Mouse (Mus musculus) ES-Bruce4 (cell line): Measurements from ENCODE around the gene Pcolce2. TPM values are rescaled to one million over a fixed set of nuclear protein-coding genes. Genes with fewer than 3 reads are reported as not detected.

Experiments used
- H3K27ac ChIP-seq: 2 replicates; pipeline ENCODE4 v1.5.1; 2012; ENCODE audit warnings: low read length, inconsistent platforms; ENCODE audit not compliant: insufficient read depth
- H3K27me3 ChIP-seq: 2 replicates; pipeline ENCODE4 v1.6.1; 2012; ENCODE audit warnings: mild to moderate bottlenecking, low read length, inconsistent platforms; ENCODE audit not compliant: control insufficient read depth, poor library complexity, insufficient read depth, severe bottlenecking
- H3K36me3 ChIP-seq: 2 replicates; pipeline ENCODE4 v1.6.1; 2012; ENCODE audit warnings: inconsistent platforms, mild to moderate bottlenecking, low read length, moderate library complexity; ENCODE audit not compliant: control insufficient read depth, poor library complexity, insufficient read depth, severe bottlenecking
- H3K4me1 ChIP-seq: one replicate; pipeline ENCODE4 v1.8.1; 2011; ENCODE audit warnings: low read length; ENCODE audit not compliant: control insufficient read depth, insufficient read depth
- H3K4me3 ChIP-seq: 2 replicates; pipeline ENCODE4 v1.5.1; 2011; ENCODE audit warnings: low read depth, mild to moderate bottlenecking, low read length
- H3K9ac ChIP-seq: 2 replicates; pipeline ENCODE4 v1.6.1; 2012; ENCODE audit warnings: low read depth, mild to moderate bottlenecking, inconsistent platforms; ENCODE audit not compliant: poor library complexity, severe bottlenecking
- H3K9me3 ChIP-seq: replicated peaks from 2 replicates; pipeline ENCODE4 v1.6.1; 2012; ENCODE audit warnings: mild to moderate bottlenecking, low read length, inconsistent platforms; ENCODE audit not compliant: control insufficient read depth, poor library complexity, insufficient read depth, severe bottlenecking
- CTCF ChIP-seq: IDR thresholded peaks from one replicate; pipeline ENCODE4 v1.8.1; 2011; ENCODE audit warnings: low read depth, low read length
- EP300 ChIP-seq: IDR thresholded peaks from 2 replicates; pipeline ENCODE4 v1.6.1; 2011; ENCODE audit warnings: low read depth, low read length; ENCODE audit not compliant: insufficient read depth
- POLR2A ChIP-seq: IDR thresholded peaks from one replicate; pipeline ENCODE4 v1.8.1; 2011; ENCODE audit warnings: low read length; ENCODE audit not compliant: insufficient read depth
- polyA plus RNA-seq: library from polyadenylated mRNA; stranded (reverse); fragments of >200 nt; gene quantifications from 2 replicates; pipeline ENCODE4 v1.2.4, GENCODE M21; 2011; ENCODE audit warnings: low read depth; ENCODE audit not compliant: missing spikeins, insufficient read depth, insufficient read length

The Pcolce2 gene
- polyA plus RNA-seq, 1 experiment = 9.8 TPM

DNA sequence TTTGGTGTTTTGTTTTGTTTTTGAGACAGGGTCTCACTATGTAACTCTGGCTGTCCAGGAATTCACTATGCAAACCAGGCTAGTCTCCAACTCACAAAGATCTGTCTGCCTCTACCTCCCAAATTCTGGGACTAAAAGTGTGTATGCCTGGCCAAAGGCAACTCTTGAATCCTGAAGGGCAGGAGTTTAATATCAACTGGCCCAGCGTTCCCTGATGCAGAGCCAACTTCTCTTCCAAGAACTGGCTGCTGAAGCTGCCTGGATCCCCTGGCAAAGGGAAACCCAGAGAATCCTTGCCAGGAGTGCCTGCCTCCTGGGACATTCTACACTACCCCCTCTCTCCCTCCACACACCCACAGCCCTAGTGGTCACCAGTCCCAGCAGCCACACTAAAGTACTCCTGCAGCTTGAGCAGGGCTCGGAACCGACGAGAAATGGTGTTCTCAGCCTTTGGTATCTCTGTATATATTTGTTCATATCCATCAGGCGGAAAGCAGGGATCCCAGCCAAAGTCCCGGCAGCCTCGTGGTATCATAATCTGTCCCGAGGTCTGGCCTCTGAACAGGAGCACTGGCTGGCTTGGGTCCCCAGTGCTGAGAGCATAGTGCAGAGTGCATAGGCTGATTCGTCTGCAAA lies 37.8 kb downstream of the Pcolce2 start:
- Histone ChIP-seq H3K27ac (no peak overlapping the region), H3K9ac (no peak overlapping the region), H3K27me3 (no peaks in the 10 kb centered on the region), H3K36me3 (0 out of 2 replicates have a peak, but pooled peaks cover 2% of the 10 kb centered on the region), H3K4me1 (no peaks in the 10 kb centered on the region), H3K9me3 (0 out of 2 replicates have a peak, but pooled peaks cover 5% of the 10 kb centered on the region), H3K4me3 (no peak overlapping the region)
- TF ChIP-seq EP300 = no peak
- TF ChIP-seq CTCF = no peak
- TF ChIP-seq POLR2A = no peak

DNA sequence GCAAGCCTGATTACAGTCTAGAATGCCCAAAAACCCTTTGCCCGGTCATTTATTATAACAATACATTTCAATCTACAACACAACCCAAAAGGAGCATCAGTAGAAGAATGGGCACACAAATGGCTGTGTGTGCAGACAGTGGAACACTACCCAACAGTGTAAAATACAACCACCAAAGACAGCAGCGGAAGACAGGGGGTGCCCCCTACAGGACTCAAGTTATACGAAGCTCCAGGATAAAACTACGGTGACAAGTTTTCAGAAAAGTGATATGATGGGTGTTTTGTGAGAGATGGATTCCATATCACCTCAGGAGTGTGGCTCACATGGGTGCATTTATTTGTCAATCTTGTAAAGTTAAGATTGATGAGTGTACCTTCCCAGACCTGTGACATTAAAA lies 38.6 kb downstream of the Pcolce2 start:
- TF ChIP-seq POLR2A (no peak), CTCF (no peak), EP300 (no peak)
- H3K9me3 ChIP-seq = 0 out of 2 replicates have a peak, but pooled peaks cover 5% of the 10 kb centered on the region
- H3K4me1 ChIP-seq = no peaks in the 10 kb centered on the region
- no peak overlapping the region for H3K4me3 ChIP-seq
- H3K36me3 ChIP-seq = 0 out of 2 replicates have a peak, but pooled peaks cover 2% of the 10 kb centered on the region
- no peak overlapping the region for H3K9ac ChIP-seq
- no peaks in the 10 kb centered on the region for H3K27me3 ChIP-seq
- H3K27ac ChIP-seq = peak overlapping the region; percentile 85

DNA sequence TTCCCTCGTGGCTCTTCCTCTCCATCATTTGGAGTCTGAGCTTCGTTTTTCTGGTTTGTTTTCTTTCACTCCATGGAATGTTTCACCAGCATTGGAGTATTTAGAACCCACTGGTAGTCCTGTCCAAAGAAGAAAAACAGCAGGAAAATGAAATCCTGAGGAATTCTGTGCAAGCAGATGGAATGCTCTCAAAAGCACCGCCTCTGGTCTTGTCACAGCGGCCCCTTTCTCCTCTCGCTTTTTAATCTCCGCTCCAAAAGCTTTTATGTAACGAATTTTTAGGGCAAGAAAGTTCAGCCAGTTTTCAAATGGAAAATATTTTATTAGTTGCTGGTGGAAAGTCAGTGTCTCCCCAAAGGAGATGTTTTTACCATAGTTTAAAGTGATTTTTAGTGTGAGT lies 42.6 kb downstream of the Pcolce2 start:
- Histone ChIP-seq H3K4me3 (no peak overlapping the region), H3K36me3 (0 out of 2 replicates have a peak, but pooled peaks cover 2% of the 10 kb centered on the region), H3K9me3 (0 out of 2 replicates have a peak, but pooled peaks cover 5% of the 10 kb centered on the region), H3K9ac (no peak overlapping the region), H3K4me1 (no peaks in the 10 kb centered on the region), H3K27me3 (no peaks in the 10 kb centered on the region), H3K27ac (no peak overlapping the region)
- TF ChIP-seq POLR2A (no peak), EP300 (no peak), CTCF (no peak)

DNA sequence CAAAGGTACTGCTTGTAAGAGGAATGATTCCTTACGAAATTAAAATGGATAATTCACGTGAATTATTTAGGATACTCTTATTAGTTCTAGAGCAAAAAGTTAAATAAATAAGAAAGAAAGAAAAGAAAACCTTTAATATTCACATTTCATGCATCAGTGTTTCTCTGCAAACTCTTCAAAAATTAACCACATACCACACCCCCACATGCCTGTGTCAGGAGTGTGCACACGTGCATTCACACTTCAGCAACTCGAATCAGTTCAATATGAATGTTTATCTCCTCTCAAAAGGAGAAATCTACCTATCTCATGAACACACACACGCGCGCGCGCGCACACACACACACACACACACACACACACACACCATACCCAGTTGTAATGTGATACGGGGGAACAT lies 43.3 kb downstream of the Pcolce2 start:
- H3K9ac ChIP-seq = no peak overlapping the region
- H3K27me3 ChIP-seq = no peaks in the 10 kb centered on the region
- H3K27ac ChIP-seq = no peak overlapping the region
- H3K4me3 ChIP-seq = no peak overlapping the region
- H3K36me3 ChIP-seq = 0 out of 2 replicates have a peak, but pooled peaks cover 2% of the 10 kb centered on the region
- 0 out of 2 replicates have a peak, but pooled peaks cover 5% of the 10 kb centered on the region for H3K9me3 ChIP-seq
- no peaks in the 10 kb centered on the region for H3K4me1 ChIP-seq
- no peak for TF ChIP-seq POLR2A
- no peak for TF ChIP-seq CTCF
- TF ChIP-seq EP300 = no peak

DNA sequence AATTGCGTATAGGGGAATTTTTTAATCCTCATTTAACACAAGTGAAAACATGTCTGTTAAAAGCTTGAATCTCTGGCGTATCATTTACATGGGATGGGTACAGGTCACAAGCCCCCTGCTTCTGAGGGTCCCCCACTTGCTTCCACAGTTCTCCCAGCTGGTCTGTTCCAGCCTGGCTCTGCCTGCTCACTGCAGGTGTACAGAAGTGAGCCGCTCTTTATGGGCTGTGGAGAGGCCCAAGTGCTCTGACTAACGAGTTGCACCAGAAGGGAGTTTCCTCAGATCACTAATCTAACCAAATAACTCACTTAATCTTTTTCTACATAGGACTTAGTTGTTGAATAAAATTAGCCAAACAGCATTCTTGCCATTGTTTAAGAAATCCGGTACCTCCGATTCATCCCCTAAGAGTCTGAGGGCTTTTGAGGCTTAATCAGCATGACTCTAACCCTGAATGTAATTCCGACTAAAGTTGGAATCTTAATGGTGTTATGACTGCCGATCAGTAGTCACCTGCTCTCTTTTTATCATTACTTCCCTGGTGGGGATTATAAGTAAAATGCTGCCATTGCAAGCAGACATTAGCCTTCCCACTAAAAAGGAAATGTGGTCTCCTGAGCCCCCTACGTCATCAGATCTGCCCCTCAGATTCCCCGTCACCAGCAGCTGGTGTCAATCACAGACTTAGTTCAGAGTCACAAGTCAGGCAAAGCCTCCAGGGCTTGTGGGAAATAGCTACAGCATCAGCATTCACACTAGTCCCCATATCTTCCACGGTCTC lies 48.4 kb downstream of the Pcolce2 start:
- Histone ChIP-seq H3K9ac (no peak overlapping the region), H3K36me3 (no peaks in the 10 kb centered on the region), H3K9me3 (no peaks in the 10 kb centered on the region), H3K27me3 (no peaks in the 10 kb centered on the region), H3K4me3 (no peak overlapping the region), H3K27ac (no peak overlapping the region), H3K4me1 (no peaks in the 10 kb centered on the region)
- TF ChIP-seq POLR2A (no peak), CTCF (no peak), EP300 (no peak)

DNA sequence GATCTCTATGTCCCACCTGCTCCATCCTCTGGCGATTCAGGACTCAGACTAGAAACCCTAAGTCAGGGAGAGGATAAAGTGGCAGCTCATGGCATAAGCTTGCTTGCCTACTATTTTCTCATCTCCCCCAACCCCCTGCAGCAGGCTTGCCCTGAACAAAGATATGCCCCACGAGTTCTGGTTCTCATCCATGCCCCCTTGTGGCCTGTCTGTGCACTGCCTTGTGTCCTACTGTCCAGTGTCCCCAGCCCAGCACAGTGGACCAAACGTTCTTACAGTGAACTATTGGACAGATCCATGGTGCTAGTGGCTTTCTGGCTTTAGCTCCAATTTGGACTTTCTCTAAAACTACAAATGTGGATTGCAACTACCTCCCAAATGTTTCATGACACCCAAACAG lies 50.7 kb downstream of the Pcolce2 start:
- Histone ChIP-seq H3K4me3 (no peak overlapping the region), H3K9me3 (no peaks in the 10 kb centered on the region), H3K9ac (no peak overlapping the region), H3K27me3 (no peaks in the 10 kb centered on the region), H3K27ac (no peak overlapping the region), H3K4me1 (no peaks in the 10 kb centered on the region), H3K36me3 (no peaks in the 10 kb centered on the region)
- no peak for TF ChIP-seq POLR2A
- peak; percentile 69 for TF ChIP-seq CTCF
